Mouse (Mus musculus) embryonic facial prominence, embryonic 15.5 days (tissue): ENCODE measurements around the gene Cttnbp2. TPM values are rescaled to one million over a fixed set of nuclear protein-coding genes. Genes with fewer than 3 reads are reported as not detected.

Experiments
- ATAC-seq: fragments of 200-750 bp; cut with Nextera tagmentation; 2 replicates; pipeline ENCODE4 v1.8.0; 2017; ENCODE audit warnings: low read depth, moderate TSS enrichment; ENCODE audit not compliant: insufficient number of reproducible peaks, low FRiP score, low TSS enrichment
- H3K27ac ChIP-seq: fragments of 300-500 bp; sonication (generic); replicated peaks from 2 replicates; pipeline ENCODE4 v1.5.1; 2015; ENCODE audit warnings: mild to moderate bottlenecking, inconsistent platforms
- H3K27me3 ChIP-seq: fragments of 300-500 bp; sonication (generic); 2 replicates; pipeline ENCODE4 v1.6.1; 2015; ENCODE audit warnings: inconsistent platforms
- H3K36me3 ChIP-seq: fragments of 300-500 bp; sonication (generic); 2 replicates; pipeline ENCODE4 v1.6.1; 2015; ENCODE audit warnings: mild to moderate bottlenecking, inconsistent platforms
- H3K4me1 ChIP-seq: fragments of 300-500 bp; sonication (generic); 2 replicates; pipeline ENCODE4 v1.6.1; 2015; ENCODE audit warnings: inconsistent platforms
- H3K4me2 ChIP-seq: fragments of 300-500 bp; sonication (generic); replicated peaks from 2 replicates; pipeline ENCODE4 v1.6.1; 2015; ENCODE audit warnings: mild to moderate bottlenecking, inconsistent platforms
- H3K4me3 ChIP-seq: fragments of 300-500 bp; sonication (generic); replicated peaks from 2 replicates; pipeline ENCODE4 v1.5.1; 2015; ENCODE audit warnings: mild to moderate bottlenecking, inconsistent platforms
- H3K9ac ChIP-seq: fragments of 300-500 bp; sonication (generic); 2 replicates; pipeline ENCODE4 v1.6.1; 2015; ENCODE audit warnings: inconsistent platforms
- H3K9me3 ChIP-seq: fragments of 300-500 bp; sonication (generic); replicated peaks from 2 replicates; pipeline ENCODE4 v1.6.1; 2016; ENCODE audit warnings: inconsistent platforms
- WGBS: fragments of 180-500 bp; shearing (Covaris S2); methylation state at CpG from one replicate; pipeline ENCODE4 v1.1.7; 2015; 5-methylcytosine and 5-hydroxymethylcytosine counted together
- polyA plus RNA-seq: library from polyadenylated mRNA; unstranded; fragments of >200 nt; fragmentation: Nextera tagmentation; extraction: Ambion mirVana; gene quantifications from 2 replicates; pipeline ENCODE4 v1.2.1, GENCODE M21; 2015

The Cttnbp2 gene
- polyA plus RNA-seq, 1 experiment from 2014 or later: 22.4 TPM

DNA sequence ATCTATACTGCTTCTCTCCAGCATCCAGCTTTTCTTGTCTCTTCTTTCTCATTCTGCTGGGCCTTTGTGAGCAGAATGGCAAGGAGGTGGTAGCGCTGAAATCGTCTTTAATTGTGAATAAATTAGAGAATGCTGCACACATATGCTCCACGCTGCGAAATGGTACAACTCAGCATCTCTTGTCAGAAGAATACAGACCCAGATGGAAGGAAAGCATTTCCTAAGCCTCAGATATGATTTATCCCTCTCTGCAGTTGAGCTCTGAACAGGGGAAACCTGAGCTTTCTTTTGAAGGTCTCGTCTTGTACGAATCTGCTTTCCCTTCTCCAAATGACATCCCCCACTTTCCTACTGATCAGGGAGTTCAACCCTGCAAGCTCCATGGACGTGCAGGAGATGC lies 48.4 kb downstream of the Cttnbp2 start:
- H3K36me3 ChIP-seq: no peaks in the 10 kb centered on the region
- no peak overlapping the region for H3K4me2 ChIP-seq
- no peak overlapping the region for H3K27ac ChIP-seq
- no peaks in the 10 kb centered on the region for H3K27me3 ChIP-seq
- no peaks in the 10 kb centered on the region for H3K9me3 ChIP-seq
- no peak overlapping the region for H3K9ac ChIP-seq
- H3K4me3 ChIP-seq: no peak overlapping the region
- ATAC-seq: no peak
- no peaks in the 10 kb centered on the region for H3K4me1 ChIP-seq
- 60% methylated on average over 7 of the region's 7 CpGs for WGBS

DNA sequence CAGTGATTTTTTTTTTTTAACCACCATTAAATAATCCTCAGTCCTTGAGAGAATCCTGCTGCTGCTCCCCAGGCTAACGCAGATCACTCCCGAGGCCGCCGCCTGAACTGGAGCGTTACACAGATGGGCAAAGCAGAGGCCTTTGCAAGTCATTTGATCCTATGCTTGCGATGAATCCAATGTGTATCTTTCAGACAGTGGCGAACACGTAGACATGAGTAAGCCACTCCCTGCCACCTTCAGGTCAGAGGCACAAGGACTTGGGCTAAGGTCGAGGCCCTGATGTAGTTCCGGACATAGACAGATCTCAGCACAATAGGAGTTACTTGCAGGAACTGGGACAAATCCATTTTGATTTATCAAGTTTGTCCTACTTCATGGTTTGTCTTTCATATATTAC lies 49.0 kb downstream of the Cttnbp2 start:
- no peak overlapping the region for H3K27ac ChIP-seq
- H3K27me3 ChIP-seq: no peaks in the 10 kb centered on the region
- 58% methylated on average over 10 of the region's 10 CpGs for WGBS
- H3K4me1 ChIP-seq: no peaks in the 10 kb centered on the region
- H3K9ac ChIP-seq: no peak overlapping the region
- no peaks in the 10 kb centered on the region for H3K9me3 ChIP-seq
- no peak for ATAC-seq
- no peaks in the 10 kb centered on the region for H3K36me3 ChIP-seq
- no peak overlapping the region for H3K4me3 ChIP-seq
- no peak overlapping the region for H3K4me2 ChIP-seq

DNA sequence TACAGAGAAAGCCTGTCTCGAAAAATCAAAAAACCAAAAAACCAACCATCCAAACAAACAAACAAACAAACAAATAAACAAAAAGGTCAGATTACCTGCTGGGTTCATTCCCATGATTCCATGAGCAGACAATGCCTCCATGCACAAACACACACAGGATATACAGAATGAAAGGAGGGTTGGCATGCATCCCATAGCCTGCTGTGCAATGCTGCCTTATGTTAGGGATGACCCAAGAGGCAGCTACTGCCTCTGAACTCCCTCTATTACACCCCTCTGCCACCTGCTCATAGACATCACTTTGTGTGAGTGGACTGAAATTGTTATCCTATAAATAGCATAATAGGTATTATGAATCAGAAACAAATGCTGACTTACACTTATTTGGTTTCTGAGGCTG lies 55.0 kb downstream of the Cttnbp2 start:
- Histone ChIP-seq H3K9ac (no peak overlapping the region), H3K9me3 (no peaks in the 10 kb centered on the region), H3K27ac (no peak overlapping the region), H3K4me1 (no peaks in the 10 kb centered on the region), H3K36me3 (no peaks in the 10 kb centered on the region), H3K4me3 (no peak overlapping the region), H3K27me3 (no peaks in the 10 kb centered on the region), H3K4me2 (no peak overlapping the region)
- ATAC-seq: no peak
- 68% methylated on average over 1 of the region's 1 CpGs for WGBS

DNA sequence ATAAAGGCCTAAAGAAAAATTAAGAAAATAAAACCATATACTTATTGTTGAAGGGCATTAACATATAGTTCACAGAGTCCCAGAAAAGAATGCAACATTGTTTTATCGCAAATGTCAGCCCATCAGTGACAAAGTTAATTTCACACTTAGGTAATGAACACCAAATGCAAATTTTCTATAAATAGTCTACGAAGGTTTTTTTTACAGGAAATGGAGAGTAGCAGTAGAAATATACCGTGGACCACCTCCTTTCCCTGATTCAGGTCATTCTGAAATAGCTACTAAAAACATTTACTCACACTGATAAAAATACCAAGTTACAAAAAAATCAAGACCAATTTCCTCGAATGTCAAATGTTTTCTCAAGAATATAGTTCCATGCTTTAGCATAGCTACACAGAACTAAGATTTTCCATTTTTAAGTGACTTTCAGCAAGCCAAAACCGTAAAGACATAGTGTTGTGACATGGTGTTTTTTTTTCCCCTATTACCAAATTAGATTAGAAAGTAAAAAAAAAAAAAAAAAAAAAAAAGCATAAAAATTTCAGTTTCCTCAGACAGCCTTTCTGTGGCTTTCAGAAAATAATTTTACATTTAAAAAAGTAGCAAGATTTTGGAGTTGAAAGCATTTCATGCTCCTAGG lies 64.0 kb downstream of the Cttnbp2 start:
- no peaks in the 10 kb centered on the region for H3K4me1 ChIP-seq
- H3K27ac ChIP-seq: no peak overlapping the region
- H3K9me3 ChIP-seq: no peaks in the 10 kb centered on the region
- no peak overlapping the region for H3K4me2 ChIP-seq
- no peaks in the 10 kb centered on the region for H3K36me3 ChIP-seq
- no peak overlapping the region for H3K4me3 ChIP-seq
- H3K27me3 ChIP-seq: no peaks in the 10 kb centered on the region
- WGBS: 61% methylated on average over 5 of the region's 5 CpGs
- H3K9ac ChIP-seq: no peak overlapping the region
- no peak for ATAC-seq

DNA sequence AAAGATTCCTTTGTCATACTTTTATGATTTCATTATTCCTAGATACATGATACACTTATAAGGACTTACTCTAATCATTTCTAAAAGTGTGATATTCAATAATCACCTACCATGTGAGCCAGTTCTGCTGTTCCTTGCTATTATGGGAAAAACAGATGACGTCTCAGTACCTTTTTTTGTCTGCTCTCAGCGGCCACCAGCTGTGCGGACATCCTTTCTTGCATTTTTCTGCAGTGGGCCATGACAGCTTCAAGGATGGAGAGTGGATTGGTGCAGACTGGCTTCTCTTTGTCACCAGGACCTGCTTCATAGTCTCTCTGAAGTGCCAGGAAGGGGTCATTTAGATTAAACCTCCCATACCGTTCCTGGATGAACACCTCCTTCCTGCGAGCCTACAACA lies 66.6 kb downstream of the Cttnbp2 start:
- Histone ChIP-seq H3K27ac (no peak overlapping the region), H3K9me3 (no peaks in the 10 kb centered on the region), H3K9ac (no peak overlapping the region), H3K4me3 (no peak overlapping the region), H3K4me2 (no peak overlapping the region), H3K36me3 (no peaks in the 10 kb centered on the region), H3K27me3 (no peaks in the 10 kb centered on the region), H3K4me1 (no peaks in the 10 kb centered on the region)
- WGBS: 74% methylated on average over 5 of the region's 5 CpGs
- ATAC-seq: no peak

DNA sequence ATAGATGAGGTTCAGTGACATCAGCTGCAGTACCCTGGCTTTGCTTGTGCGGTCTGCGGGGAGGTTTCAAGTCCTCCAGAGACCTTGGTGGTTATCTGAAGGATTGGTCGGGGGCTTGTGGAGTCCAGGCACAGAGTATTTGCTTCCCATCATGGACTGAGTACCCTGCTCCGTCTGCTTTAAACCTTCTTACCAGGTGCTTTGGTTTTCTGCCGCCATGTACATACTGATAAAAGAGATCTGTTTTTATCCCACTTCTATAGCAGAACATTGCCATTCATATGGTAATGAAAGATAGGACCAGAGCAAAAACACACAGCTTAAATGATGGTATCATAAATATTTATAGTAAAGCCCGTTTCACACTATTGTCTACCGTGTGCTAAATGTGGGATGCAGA lies 67.7 kb downstream of the Cttnbp2 start:
- Histone ChIP-seq H3K4me1 (no peaks in the 10 kb centered on the region), H3K36me3 (no peaks in the 10 kb centered on the region), H3K27ac (no peak overlapping the region), H3K9me3 (no peaks in the 10 kb centered on the region), H3K4me2 (no peak overlapping the region), H3K4me3 (no peak overlapping the region), H3K27me3 (no peaks in the 10 kb centered on the region), H3K9ac (no peak overlapping the region)
- ATAC-seq: no peak
- 66% methylated on average over 7 of the region's 7 CpGs for WGBS

DNA sequence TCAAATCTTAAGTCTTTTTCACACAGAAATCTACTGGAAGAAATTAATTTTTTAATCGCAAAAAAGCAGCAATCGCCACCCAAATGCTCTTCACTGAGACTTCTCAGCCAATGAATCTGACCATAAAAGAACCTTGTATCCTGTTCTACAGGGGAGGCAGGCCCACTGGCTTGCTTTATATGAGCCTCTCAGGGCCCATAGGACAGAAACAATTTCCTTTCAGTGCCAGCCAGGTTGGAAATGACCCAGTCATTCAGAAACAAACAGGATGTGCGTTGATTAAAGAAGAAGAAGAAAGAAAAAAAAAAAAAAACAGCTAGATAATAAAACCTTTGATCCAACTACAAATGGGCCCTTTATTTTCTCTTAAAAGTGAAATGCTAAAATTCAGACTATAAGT lies 68.3 kb downstream of the Cttnbp2 start:
- H3K27ac ChIP-seq: no peak overlapping the region
- no peak overlapping the region for H3K4me2 ChIP-seq
- no peak overlapping the region for H3K4me3 ChIP-seq
- H3K9ac ChIP-seq: no peak overlapping the region
- WGBS: 53% methylated on average over 3 of the region's 3 CpGs
- no peaks in the 10 kb centered on the region for H3K4me1 ChIP-seq
- ATAC-seq: no peak
- no peaks in the 10 kb centered on the region for H3K9me3 ChIP-seq
- no peaks in the 10 kb centered on the region for H3K27me3 ChIP-seq
- no peaks in the 10 kb centered on the region for H3K36me3 ChIP-seq

DNA sequence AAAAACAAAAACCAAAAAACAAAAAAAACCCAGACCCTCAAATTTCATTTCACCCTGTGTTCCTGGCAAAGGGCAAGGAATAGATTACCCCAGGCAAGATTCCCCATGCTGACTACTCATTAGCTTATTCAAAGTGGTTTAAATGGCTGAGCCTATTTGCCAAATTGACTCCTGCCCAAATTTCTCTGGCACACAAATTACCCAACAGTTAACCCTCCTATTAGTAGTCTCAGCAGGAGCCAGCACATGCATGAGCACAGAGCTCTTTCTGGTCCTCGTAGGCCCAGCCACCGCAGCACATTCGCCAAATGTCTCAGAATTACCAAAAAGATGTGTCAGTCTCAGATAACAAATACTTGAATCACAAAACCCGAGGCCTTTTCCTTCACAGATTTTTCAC lies 68.9 kb downstream of the Cttnbp2 start:
- WGBS: 33% methylated on average over 4 of the region's 4 CpGs
- no peak overlapping the region for H3K4me3 ChIP-seq
- H3K27ac ChIP-seq: no peak overlapping the region
- H3K9me3 ChIP-seq: no peaks in the 10 kb centered on the region
- H3K9ac ChIP-seq: no peak overlapping the region
- H3K27me3 ChIP-seq: no peaks in the 10 kb centered on the region
- H3K36me3 ChIP-seq: no peaks in the 10 kb centered on the region
- no peak overlapping the region for H3K4me2 ChIP-seq
- H3K4me1 ChIP-seq: no peaks in the 10 kb centered on the region
- no peak for ATAC-seq

DNA sequence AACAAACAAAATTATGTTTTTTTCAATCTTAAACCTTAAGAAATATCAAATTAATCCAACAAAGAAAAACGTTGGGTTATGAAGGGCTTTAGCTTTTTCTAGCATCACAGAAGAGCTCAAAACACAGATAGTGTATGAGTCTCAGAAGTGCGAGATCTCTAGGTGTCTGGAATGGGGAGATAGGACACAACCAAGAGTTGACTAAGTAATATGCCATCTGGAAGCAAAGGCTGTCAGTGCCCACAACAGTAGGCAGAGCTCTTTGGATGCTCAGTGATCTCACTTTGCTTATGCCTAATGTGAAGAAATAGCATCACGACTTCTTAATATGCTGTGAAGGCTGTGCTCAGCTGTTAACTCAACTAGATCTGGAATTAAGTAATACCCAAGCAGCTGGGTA lies 72.3 kb downstream of the Cttnbp2 start:
- no peak overlapping the region for H3K4me3 ChIP-seq
- H3K27ac ChIP-seq: no peak overlapping the region
- no peak overlapping the region for H3K9ac ChIP-seq
- 82% methylated on average over 3 of the region's 3 CpGs for WGBS
- no peaks in the 10 kb centered on the region for H3K4me1 ChIP-seq
- H3K9me3 ChIP-seq: no peaks in the 10 kb centered on the region
- no peak for ATAC-seq
- no peaks in the 10 kb centered on the region for H3K27me3 ChIP-seq
- H3K36me3 ChIP-seq: no peaks in the 10 kb centered on the region
- no peak overlapping the region for H3K4me2 ChIP-seq

DNA sequence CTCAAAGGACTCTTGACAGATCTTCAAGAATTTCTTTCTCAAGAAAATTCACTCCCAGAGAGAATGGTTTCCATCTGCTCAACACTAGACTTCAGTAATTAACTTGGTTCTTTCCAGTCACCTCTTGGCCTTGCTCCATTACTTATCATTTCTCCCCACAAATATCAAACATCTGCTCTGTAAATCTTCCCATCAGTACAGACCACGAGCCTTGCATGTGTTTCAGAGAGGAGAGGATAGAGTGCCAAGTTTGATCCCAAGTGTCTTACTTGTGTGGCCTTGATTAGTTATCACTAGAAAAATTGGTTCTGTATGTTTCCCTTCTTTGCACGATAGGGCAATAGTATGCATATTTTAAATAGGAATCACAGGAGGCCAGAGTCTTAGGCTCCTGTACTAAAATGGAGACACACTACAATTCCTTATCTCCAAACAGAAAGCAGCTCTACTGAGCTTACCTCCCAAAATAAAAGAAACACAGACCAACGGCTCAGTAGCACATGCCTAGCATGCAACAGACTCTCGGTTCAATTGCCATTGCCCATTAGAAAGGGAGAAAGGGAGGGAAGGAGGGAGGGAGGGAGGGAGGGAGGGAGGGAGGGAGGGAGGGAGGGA lies 73.6 kb downstream of the Cttnbp2 start:
- H3K9me3 ChIP-seq: no peaks in the 10 kb centered on the region
- 36% methylated on average over 4 of the region's 4 CpGs for WGBS
- no peak for ATAC-seq

DNA sequence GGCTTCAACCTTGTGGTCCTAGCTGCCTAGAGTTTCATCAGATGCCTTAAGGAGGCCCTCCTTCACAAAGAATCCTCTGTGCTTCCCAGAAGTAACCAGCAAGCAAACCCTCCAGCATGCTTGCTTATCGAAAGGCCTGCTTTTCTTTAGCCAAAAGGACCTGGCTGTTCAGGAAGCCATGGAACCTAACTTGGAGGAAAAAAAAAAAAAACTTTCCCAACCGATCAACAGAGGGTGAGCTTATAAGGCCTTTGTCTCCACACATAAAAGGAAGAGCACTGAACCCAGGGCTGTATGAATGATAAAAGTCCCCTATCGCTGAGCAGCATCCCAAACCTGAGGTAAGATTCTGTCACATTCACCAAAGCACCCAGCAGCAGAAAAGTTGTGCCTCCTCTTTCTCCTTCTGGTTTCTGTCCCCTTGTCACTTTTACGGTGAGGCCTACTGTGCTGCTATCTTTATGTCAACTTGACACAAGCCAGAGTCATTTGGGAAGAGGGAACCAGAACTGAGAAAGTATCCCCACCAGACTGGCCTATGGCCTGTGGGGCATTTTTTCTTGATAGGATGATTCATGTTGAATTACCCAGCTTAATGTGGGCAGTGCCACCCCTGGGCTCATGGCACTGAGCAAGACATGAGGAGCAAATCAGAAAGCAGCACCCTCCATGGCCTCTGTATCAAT lies 78.4 kb downstream of the Cttnbp2 start:
- 59% methylated on average over 4 of the region's 4 CpGs for WGBS
- H3K4me3 ChIP-seq: no peak overlapping the region
- no peak overlapping the region for H3K4me2 ChIP-seq
- H3K36me3 ChIP-seq: no peaks in the 10 kb centered on the region
- no peaks in the 10 kb centered on the region for H3K4me1 ChIP-seq
- H3K27me3 ChIP-seq: no peaks in the 10 kb centered on the region
- H3K9me3 ChIP-seq: no peaks in the 10 kb centered on the region
- no peak overlapping the region for H3K27ac ChIP-seq
- H3K9ac ChIP-seq: no peak overlapping the region
- no peak for ATAC-seq

More for the DNA sequence above, 73.6 kb downstream of the Cttnbp2 start:
- Histone ChIP-seq H3K4me2 (no peak overlapping the region), H3K27me3 (no peaks in the 10 kb centered on the region), H3K36me3 (no peaks in the 10 kb centered on the region), H3K4me1 (no peaks in the 10 kb centered on the region), H3K4me3 (no peak overlapping the region), H3K9ac (no peak overlapping the region), H3K27ac (no peak overlapping the region)
